Mouse (Mus musculus): ENCODE results near the gene Fuz.
"Not testable (repeated sequence)": the region's sequence is repeated elsewhere in the genome, so short reads cannot be mapped to it uniquely, and the experiment has no call there.

The Fuz gene

GRCm38 (mm10) chr7:44860576-44861428 is 35.1 kb upstream of the Fuz start:
- peak; percentile 78 to 85 for DNase-seq

DNA sequence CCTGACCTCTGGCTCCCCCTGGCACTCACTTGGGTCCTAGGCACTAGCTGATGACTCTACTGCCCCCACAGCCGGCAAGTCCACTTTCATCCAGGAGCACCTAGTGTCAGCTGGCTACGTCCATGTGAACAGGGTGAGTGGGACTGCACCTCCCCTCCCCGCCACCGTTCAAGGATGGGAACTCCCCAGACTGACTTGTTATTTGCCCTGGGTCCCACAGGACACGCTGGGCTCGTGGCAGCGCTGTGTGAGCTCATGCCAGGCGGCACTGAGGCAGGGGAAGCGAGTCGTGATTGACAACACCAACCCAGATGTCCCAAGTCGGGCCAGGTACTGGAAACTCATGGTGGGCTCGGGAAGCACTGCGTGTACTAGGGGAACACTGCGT is 34.5 kb upstream of the Fuz start:
- no peak for DNase-seq

- no peak for DNase-seq
Measured at GRCm38 (mm10) chr7:44862434-44862833, 33.4 kb upstream of the Fuz start.

- DNase-seq = no peak
Measured at GRCm38 (mm10) chr7:44863210-44863609, 32.7 kb upstream of the Fuz start.

GRCm38 (mm10) chr7:44863982-44864494 is 31.8 kb upstream of the Fuz start:
- no peak for DNase-seq

DNA sequence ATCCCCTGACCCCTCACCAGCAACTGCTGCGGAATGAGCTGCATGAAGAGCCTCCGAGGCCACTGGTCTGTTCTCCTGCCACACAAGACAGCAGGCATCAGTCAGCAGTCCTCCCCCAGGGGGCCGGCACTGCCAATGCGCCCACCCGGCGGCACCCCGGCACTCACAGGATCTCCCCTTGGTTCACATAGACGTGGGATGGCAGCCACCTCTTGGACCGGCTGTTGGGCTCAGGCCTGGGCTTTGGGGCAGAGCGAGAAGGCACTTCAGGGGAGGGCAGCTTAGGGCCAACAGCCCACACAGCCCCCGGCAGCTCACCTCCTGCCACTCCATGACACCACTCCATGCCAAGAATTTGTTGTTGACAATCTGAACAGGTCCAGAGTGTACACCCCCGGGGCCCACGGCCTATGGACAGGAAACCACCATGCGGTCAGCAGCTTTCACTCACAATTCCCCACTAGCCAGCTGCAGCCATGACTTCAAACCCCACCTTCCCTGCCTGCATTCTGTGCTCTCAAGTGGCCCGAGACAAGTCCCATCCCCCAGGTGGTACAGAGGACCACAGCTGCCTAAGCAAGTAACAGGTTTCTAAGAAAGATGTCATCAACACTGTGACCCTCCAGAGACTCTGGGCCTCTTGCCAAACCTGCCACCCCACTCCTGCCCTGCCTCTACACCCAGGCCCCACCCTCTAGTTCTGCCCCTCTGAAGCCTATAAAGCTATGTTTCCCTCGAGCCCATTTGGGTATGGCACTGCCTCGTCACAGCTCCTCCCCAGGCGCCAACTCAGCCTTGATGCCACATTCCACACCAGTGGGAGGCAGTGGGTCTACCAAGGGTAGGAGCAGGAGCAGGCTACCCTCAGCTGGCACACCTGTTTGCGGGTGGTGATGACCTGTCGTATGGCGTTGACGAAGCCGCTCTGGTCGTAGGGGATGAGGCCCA is 31.0 kb upstream of the Fuz start:
- DNase-seq = peak; percentile 40 to 55

DNA sequence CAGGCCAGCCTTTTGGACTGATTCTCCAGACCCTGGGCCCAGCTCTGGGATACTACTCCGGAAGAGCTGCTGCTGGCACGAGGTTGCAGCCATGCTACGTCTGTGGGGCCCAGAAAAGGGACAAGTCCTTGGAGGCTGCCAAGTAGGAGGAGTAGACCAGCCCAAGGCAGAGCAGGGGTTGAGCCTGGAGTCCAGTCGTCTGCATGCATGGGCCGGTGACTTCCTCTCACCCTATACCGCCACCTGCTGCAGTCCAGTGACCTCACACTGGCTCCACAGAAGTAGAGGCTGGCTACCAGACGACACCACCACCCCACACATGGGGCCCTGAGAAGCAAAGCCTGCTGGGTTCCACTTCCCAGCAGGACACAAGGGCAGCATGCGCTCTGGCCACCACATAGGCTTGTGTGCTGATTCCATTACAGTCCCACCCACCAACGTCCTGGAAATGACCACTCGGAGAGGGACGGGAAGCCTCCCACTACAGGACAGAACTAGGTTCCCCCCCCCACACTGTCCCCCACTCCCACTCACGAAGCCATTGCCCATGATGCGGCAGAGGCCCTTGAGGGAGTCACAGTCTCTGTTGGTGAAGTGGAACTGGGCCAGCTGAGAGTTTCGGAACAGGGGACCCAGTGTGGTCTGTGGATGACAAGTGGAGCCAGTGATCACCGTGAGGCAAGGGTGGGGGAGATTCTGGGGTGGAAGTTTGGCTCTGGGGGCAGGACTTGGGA is 29.4 kb upstream of the Fuz start:
- DNase-seq = peak in 1 of 2 experiments; percentile 60

- DNase-seq = no peak
Measured at GRCm38 (mm10) chr7:44867010-44867702, 28.7 kb upstream of the Fuz start.

GRCm38 (mm10) chr7:44867802-44868201 is 28.1 kb upstream of the Fuz start:
- DNase-seq = no peak

GRCm38 (mm10) chr7:44868465-44868864 is 27.4 kb upstream of the Fuz start:
- DNase-seq = no peak

- peak; percentile 72 to 79 for DNase-seq
Measured at GRCm38 (mm10) chr7:44868919-44869696, 26.8 kb upstream of the Fuz start.

DNA sequence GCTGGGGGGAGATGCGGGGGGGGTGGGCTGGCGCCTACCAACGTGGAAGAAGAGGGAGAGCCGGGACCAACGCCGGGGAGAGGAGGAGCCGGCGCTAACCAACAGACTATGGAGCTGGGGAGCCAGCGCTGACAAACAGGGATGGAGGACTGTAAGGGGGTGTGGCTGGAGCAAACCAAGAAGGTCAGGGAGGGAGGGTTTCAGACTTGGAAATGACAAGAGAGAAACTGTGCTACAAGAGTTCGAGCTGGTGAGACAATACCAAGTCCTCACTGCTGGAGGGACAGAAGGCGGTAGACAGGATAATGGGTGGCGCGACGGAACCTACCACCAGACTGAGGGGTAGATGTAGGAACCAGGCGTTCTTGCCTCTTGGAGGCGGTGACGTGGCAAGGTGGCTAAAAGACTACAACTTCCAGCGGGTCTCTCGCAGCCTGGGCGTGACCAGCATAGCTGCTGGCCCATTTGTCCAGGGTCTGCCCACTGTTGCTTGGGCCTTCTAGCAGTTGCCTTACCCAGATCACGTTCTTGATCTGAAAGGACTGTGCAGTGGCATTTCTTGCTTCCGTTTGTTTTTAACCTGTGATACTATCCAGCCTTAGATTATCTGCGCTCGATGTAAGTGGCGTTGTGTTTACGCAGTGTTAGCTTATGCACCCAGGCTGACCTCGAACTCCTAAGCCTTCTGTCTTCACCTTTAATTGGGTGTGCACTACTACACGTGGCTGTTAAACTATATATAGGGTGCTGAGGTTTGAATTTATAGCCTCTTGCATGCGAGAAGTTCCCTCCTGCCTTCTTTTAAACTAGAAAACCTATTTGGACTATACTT is 26.0 kb upstream of the Fuz start, which contains the start of gene Ptov1:
Gene Ptov1, minus strand, starts transcription at position 92 of the 832 bp plus-strand sequence.
- DNase-seq = peak; percentile 91 to 94

GRCm38 (mm10) chr7:44870614-44871013 is 25.3 kb upstream of the Fuz start:
- DNase-seq = no peak

GRCm38 (mm10) chr7:44871181-44871580 is 24.7 kb upstream of the Fuz start:
- DNase-seq = no peak

- not testable (repeated sequence) for DNase-seq
Measured at GRCm38 (mm10) chr7:44871774-44872173, 24.1 kb upstream of the Fuz start.

DNA sequence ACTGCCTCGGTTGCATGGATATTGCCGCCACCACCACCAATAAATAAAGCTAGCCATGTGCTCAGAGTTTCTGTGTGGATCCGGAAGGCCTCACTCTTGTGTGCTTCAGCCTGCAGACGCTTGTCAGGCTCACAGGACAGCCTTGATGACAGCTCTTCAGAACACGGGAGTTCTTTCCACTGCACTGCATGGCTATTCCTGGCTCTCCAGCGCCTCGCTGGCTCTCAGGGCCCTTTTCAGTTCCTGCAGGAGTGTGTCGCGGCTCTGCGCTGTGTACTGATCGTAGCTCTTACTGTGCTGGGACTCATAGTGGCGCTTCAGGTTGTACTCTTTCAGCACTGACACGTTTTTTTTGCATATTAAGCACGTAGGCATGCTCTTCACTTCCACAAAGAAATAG is 18.0 kb upstream of the Fuz start:
- DNase-seq = no peak

- no peak for DNase-seq
Measured at GRCm38 (mm10) chr7:44883036-44883435, 12.8 kb upstream of the Fuz start.

DNA sequence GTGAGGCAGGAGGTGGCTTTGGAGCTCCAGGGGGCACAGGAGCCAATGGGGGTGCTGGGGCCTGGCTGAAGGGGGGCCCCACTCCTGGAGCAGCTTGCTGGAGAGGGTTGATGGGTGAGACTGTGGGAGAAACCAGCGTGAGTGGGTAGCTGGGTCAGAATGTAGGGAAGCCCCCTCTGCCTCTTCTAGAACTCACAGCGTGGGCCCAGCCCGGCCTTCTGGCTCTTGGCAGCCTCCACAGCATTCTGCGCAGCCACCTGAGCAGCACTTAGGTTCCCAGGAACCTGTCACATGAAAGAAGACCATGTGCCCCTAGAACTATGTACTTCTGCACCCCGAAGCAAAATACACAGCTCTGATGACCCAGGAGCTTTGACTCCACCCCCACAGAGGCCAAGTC is 11.2 kb upstream of the Fuz start:
- DNase-seq = peak; percentile 61 to 64

GRCm38 (mm10) chr7:44886964-44887363 is 8.9 kb upstream of the Fuz start:
- no peak for DNase-seq

Data from cerebellum, postnatal 25 days (tissue).